Mouse (Mus musculus) MEL (cell line): Measurements from ENCODE around the gene Dydc2. TPM values are rescaled to one million over a fixed set of nuclear protein-coding genes. Genes with fewer than 3 reads are reported as not detected.

Experiments
- DNase-seq: peaks from one replicate; pipeline ENCODE4 v3.0.0; 2011; ENCODE audit warnings: low read depth, low spot score
- H3K27ac ChIP-seq: 2 replicates; pipeline ENCODE4 v1.5.1; 2012; ENCODE audit warnings: low read depth, mild to moderate bottlenecking, control low read depth, low read length, moderate library complexity; ENCODE audit not compliant: control insufficient read depth
- H3K27me3 ChIP-seq, 2 experiments: fragments of 150-350 bp in 1 of 2; sonication (generic) in 1 of 2; 2 replicates each; pipeline ENCODE4 v1.6.1; 2012; ENCODE audit warnings: low read length in 2 of 2, mild to moderate bottlenecking in 2 of 2, improper control_type of control experiment in 1 of 2, moderate library complexity in 1 of 2; ENCODE audit not compliant: insufficient read depth in 2 of 2, control insufficient read depth in 1 of 2
- H3K36me3 ChIP-seq, 2 experiments: 2 replicates each; pipeline ENCODE4 v1.6.1; 2012 to 2014; ENCODE audit warnings: low read length in 2 of 2, improper control_type of control experiment in 1 of 2, inconsistent platforms in 1 of 2, mild to moderate bottlenecking in 1 of 2; ENCODE audit not compliant: insufficient read depth in 2 of 2, control insufficient read depth in 1 of 2
- H3K4me1 ChIP-seq, 2 experiments: fragments of 150-350 bp in 1 of 2; sonication (generic) in 1 of 2; 2 replicates each; pipeline ENCODE4 v1.6.1; 2012; ENCODE audit warnings: low read length in 2 of 2, improper control_type of control experiment in 1 of 2, mild to moderate bottlenecking in 1 of 2; ENCODE audit not compliant: insufficient read depth in 2 of 2, control insufficient read depth in 1 of 2
- H3K4me3 ChIP-seq, 2 experiments: fragments of 150-350 bp in 1 of 2; sonication (generic) in 1 of 2; 2 replicates each; pipeline ENCODE4 v1.5.1; 2012; ENCODE audit warnings: low read depth in 2 of 2, low read length in 2 of 2, mild to moderate bottlenecking in 2 of 2, moderate library complexity in 2 of 2, control low read depth in 1 of 2, improper control_type of control experiment in 1 of 2; ENCODE audit not compliant: control insufficient read depth in 1 of 2, insufficient read depth in 1 of 2
- H3K79me2 ChIP-seq: 2 replicates; pipeline ENCODE4 v1.6.1; 2012; ENCODE audit warnings: mild to moderate bottlenecking, low read length, moderate library complexity; ENCODE audit not compliant: control insufficient read depth, poor library complexity, insufficient read depth
- H3K9ac ChIP-seq: 2 replicates; pipeline ENCODE4 v1.6.1; 2012; ENCODE audit warnings: low read depth, mild to moderate bottlenecking, control low read depth, low read length, moderate library complexity; ENCODE audit not compliant: control insufficient read depth, poor library complexity, severe bottlenecking
- H3K9me3 ChIP-seq: fragments of 150-350 bp; sonication (generic); replicated peaks from 2 replicates; pipeline ENCODE4 v1.6.1; 2012; ENCODE audit warnings: mild to moderate bottlenecking, low read length, improper control_type of control experiment, moderate library complexity; ENCODE audit not compliant: insufficient read depth
- BHLHE40 ChIP-seq: IDR thresholded peaks from 2 replicates; pipeline ENCODE4 v1.6.1; 2012; ENCODE audit warnings: low read depth, mild to moderate bottlenecking, inconsistent platforms, low read length, improper control_type of control experiment, borderline replicate concordance
- CHD1 ChIP-seq: IDR thresholded peaks from 2 replicates; pipeline ENCODE4 v1.6.1; 2012; ENCODE audit warnings: low read depth, mild to moderate bottlenecking, inconsistent platforms, low read length, improper control_type of control experiment
- CHD2 ChIP-seq: IDR thresholded peaks from 2 replicates; pipeline ENCODE4 v1.6.1; 2011; ENCODE audit warnings: low read length, improper control_type of control experiment
- EP300 ChIP-seq, 2 experiments: IDR thresholded peaks; 2 replicates each; pipeline ENCODE4 v1.6.1; 2011; ENCODE audit warnings: improper control_type of control experiment in 2 of 2, low read length in 2 of 2, low read depth in 1 of 2, mild to moderate bottlenecking in 1 of 2
- ETS1 ChIP-seq: IDR thresholded peaks from 2 replicates; pipeline ENCODE4 v1.6.1; 2012; ENCODE audit warnings: low read depth, mild to moderate bottlenecking, inconsistent platforms, low read length, improper control_type of control experiment, moderate library complexity
- GATA1 ChIP-seq: IDR thresholded peaks from 2 replicates; pipeline ENCODE4 v1.6.1; 2011; ENCODE audit warnings: low read depth, low read length, improper control_type of control experiment
- HCFC1 ChIP-seq: IDR thresholded peaks from 2 replicates; pipeline ENCODE4 v1.6.1; 2012; ENCODE audit warnings: low read depth, mild to moderate bottlenecking, inconsistent platforms, low read length, improper control_type of control experiment, moderate library complexity
- MAX ChIP-seq: IDR thresholded peaks from 2 replicates; pipeline ENCODE4 v1.6.1; 2011; ENCODE audit warnings: low read length, improper control_type of control experiment
- MXI1 ChIP-seq: IDR thresholded peaks from 2 replicates; pipeline ENCODE4 v1.6.1; 2011; ENCODE audit warnings: mild to moderate bottlenecking, low read depth, low read length, improper control_type of control experiment
- MYC ChIP-seq: IDR thresholded peaks from 2 replicates; pipeline ENCODE4 v1.6.1; 2011; ENCODE audit warnings: low read depth, mild to moderate bottlenecking, low read length, improper control_type of control experiment, moderate library complexity
- NRF1 ChIP-seq: IDR thresholded peaks from 2 replicates; pipeline ENCODE4 v1.6.1; 2014; ENCODE audit warnings: low read depth, mild to moderate bottlenecking, inconsistent platforms, low read length, improper control_type of control experiment, moderate library complexity; ENCODE audit not compliant: poor library complexity, insufficient read depth, severe bottlenecking
- POLR2A ChIP-seq, 2 experiments: IDR thresholded peaks; 2 replicates each; pipeline ENCODE4 v1.6.1; 2011 to 2012; ENCODE audit warnings: low read length in 2 of 2, mild to moderate bottlenecking in 2 of 2, control low read depth in 1 of 2, improper control_type of control experiment in 1 of 2, low read depth in 1 of 2, moderate library complexity in 1 of 2; ENCODE audit not compliant: control insufficient read depth in 1 of 2, insufficient read depth in 1 of 2, poor library complexity in 1 of 2
- POLR2AphosphoS2 ChIP-seq: IDR thresholded peaks from 2 replicates; pipeline ENCODE4 v1.6.1; 2011; ENCODE audit warnings: low read length, improper control_type of control experiment
- RAD21 ChIP-seq: IDR thresholded peaks from 2 replicates; pipeline ENCODE4 v1.6.1; 2011; ENCODE audit warnings: mild to moderate bottlenecking, low read depth, low read length, improper control_type of control experiment
- RCOR1 ChIP-seq: IDR thresholded peaks from 2 replicates; pipeline ENCODE4 v1.6.1; 2012; ENCODE audit warnings: low read depth, mild to moderate bottlenecking, inconsistent platforms, low read length, improper control_type of control experiment
- SIN3A ChIP-seq: IDR thresholded peaks from 2 replicates; pipeline ENCODE4 v1.6.1; 2012; ENCODE audit warnings: low read length, improper control_type of control experiment, inconsistent platforms
- TAL1 ChIP-seq: IDR thresholded peaks from 2 replicates; pipeline ENCODE4 v1.6.1; 2012; ENCODE audit warnings: mild to moderate bottlenecking, inconsistent platforms, low read length, moderate library complexity, mixed read lengths
- TBP ChIP-seq: IDR thresholded peaks from 2 replicates; pipeline ENCODE4 v1.8.0; 2011; ENCODE audit warnings: low read depth, low read length, improper control_type of control experiment
- TCF12 ChIP-seq: IDR thresholded peaks from 2 replicates; pipeline ENCODE4 v1.6.1; 2014; ENCODE audit warnings: low read depth, mild to moderate bottlenecking, inconsistent platforms, low read length, improper control_type of control experiment, moderate library complexity
- UBTF ChIP-seq: IDR thresholded peaks from 2 replicates; pipeline ENCODE4 v1.6.1; 2012; ENCODE audit warnings: low read depth, mild to moderate bottlenecking, inconsistent platforms, low read length, improper control_type of control experiment, moderate library complexity, borderline replicate concordance; ENCODE audit not compliant: insufficient read depth
- USF1 ChIP-seq: IDR thresholded peaks from 2 replicates; pipeline ENCODE4 v1.6.1; 2014; ENCODE audit warnings: low read depth, mild to moderate bottlenecking, inconsistent platforms, low read length, improper control_type of control experiment, moderate library complexity
- USF2 ChIP-seq, 2 experiments: IDR thresholded peaks; 2 replicates each; pipeline ENCODE4 v1.6.1; 2011 to 2012; ENCODE audit warnings: improper control_type of control experiment in 2 of 2, low read length in 2 of 2, borderline replicate concordance in 1 of 2, inconsistent platforms in 1 of 2, low read depth in 1 of 2, mild to moderate bottlenecking in 1 of 2; ENCODE audit not compliant: insufficient read depth in 1 of 2
- ZMIZ1 ChIP-seq: IDR thresholded peaks from 2 replicates; pipeline ENCODE4 v1.6.1; 2012; ENCODE audit warnings: low read depth, mild to moderate bottlenecking, inconsistent platforms, low read length, improper control_type of control experiment, moderate library complexity
- polyA plus RNA-seq, 2 experiments: library from polyadenylated mRNA; stranded (reverse) in 1 of 2; unstranded in 1 of 2; fragments of >175 nt in 1 of 2; fragments of >200 nt in 1 of 2; gene quantifications; 2 replicates each; pipeline versions ENCODE4 v1.2.1 to v1.2.4; 2012; ENCODE audit warnings: low replicate concordance in 2 of 2, low read depth in 1 of 2; ENCODE audit not compliant: insufficient read length in 2 of 2, insufficient read depth in 1 of 2, missing spikeins in 1 of 2
- total RNA-seq: library from RNA; depleted of rRNA; stranded (reverse); fragments of 300-350 nt; gene quantifications from 2 replicates; pipeline ENCODE4 v1.2.3, GENCODE M21; 2012

The Dydc2 gene
- total and polyA plus RNA-seq, 3 experiments, result not detected

DNA sequence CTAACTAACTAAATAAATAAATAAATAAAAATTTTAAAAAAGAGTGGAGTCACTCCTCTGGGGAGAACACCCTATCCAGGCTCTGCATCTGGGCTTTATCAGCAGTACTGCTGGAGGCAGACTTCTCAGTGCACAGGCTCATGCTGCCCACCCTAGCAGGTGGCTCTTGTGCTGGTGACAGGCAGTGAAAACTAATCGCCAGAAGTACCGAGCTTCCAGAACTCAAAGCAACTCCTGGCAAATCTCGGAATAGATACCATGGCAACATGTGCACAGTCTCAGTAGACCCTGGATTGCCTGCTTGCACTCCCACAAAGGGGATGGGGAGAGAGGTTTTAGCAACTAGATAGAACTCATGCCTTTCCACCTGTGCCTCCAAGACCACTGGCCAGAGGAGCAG lies 62.1 kb downstream of the Dydc2 start:
- H3K36me3 ChIP-seq, result peaks cover 0 to 26% of the 10 kb centered on the region in 2 experiments; a peak in 2 of 4 replicates
- H3K9me3 ChIP-seq, result no peaks in the 10 kb centered on the region
- no peaks in the 10 kb centered on the region for H3K79me2 ChIP-seq
- H3K4me1 ChIP-seq, result peaks cover 19 to 29% of the 10 kb centered on the region in 2 experiments
- H3K9ac ChIP-seq, result no peak overlapping the region
- H3K4me3 ChIP-seq, result no peak overlapping the region
- peak; percentile 52 for DNase-seq
- TF ChIP-seq GATA1, result peak; percentile 61
- peak; percentile 37 to 71; a peak in 3 of 4 replicates for TF ChIP-seq EP300 (IDR thresholded peaks at IDR 0.05; ENCODE audit: low read depth in 1 of 2, low read length in 2 of 2)
- TF ChIP-seq HCFC1, result no peak
- TF ChIP-seq BHLHE40, result no peak; the same call in 1 of the 2 replicates
- no peak for TF ChIP-seq MYC
- no peak for TF ChIP-seq CHD1
- peak; percentile 59 for TF ChIP-seq TAL1
- TF ChIP-seq TCF12, result peak; percentile 87
- TF ChIP-seq MXI1, result no peak
- no peak for TF ChIP-seq ZMIZ1
- no peak for TF ChIP-seq POLR2AphosphoS2
- no peak for TF ChIP-seq NRF1
- 0 out of 2 replicates have a peak, but pooled peaks have one; percentile 24 for TF ChIP-seq RCOR1
- no peak for TF ChIP-seq RAD21
- TF ChIP-seq ETS1, result peak; percentile 63
- TF ChIP-seq MAX, result no peak
- no peak for TF ChIP-seq USF1
- TF ChIP-seq CHD2, result no peak
- no peak for TF ChIP-seq UBTF
- peak; percentile 35; the same call in 1 of the 2 replicates for TF ChIP-seq SIN3A
- TF ChIP-seq USF2 (IDR thresholded peaks at IDR 0.05; ENCODE audit: borderline replicate concordance in 1 of 2, insufficient read depth in 1 of 2, low read depth in 1 of 2, low read length in 2 of 2), result no peak
- H3K27me3 ChIP-seq, result no peaks in the 10 kb centered on the region
- no peak overlapping the region for H3K27ac ChIP-seq

DNA sequence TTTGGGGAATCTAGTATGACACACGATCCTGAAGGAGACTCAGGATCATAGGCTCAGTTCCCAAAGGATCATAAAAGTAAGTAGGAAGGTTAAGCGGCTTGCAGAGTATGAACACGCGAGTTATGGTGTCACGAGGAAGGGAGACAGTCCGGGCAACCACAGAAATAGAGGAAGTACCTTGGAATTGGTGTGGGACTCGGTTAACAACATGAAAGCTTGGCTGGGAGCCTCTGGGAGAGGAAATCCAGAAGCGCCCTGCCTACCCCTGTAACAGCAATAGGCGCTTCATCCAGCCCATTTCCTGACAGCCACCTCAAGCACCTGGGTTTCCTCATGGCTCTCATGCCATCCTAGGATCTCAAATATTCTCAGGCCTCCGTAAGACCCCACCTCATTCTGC lies 62.7 kb downstream of the Dydc2 start:
- Histone ChIP-seq H3K27ac (no peak overlapping the region), H3K79me2 (no peaks in the 10 kb centered on the region)

More for the DNA sequence above, 62.7 kb downstream of the Dydc2 start:
- Histone ChIP-seq H3K27me3 (no peaks in the 10 kb centered on the region), H3K4me1 (peaks cover 19 to 29% of the 10 kb centered on the region in 2 experiments), H3K9me3 (no peaks in the 10 kb centered on the region), H3K9ac (no peak overlapping the region), H3K36me3 (peaks cover 0 to 26% of the 10 kb centered on the region in 2 experiments; a peak in 2 of 4 replicates), H3K4me3 (no peak overlapping the region)
- TF ChIP-seq POLR2A (IDR thresholded peaks at IDR 0.05; ENCODE audit: control insufficient read depth in 1 of 2, insufficient read depth in 1 of 2, low read depth in 1 of 2, low read length in 2 of 2, poor library complexity in 1 of 2) (no peak), TBP (no peak), ETS1 (no peak)
- DNase-seq, result peak; percentile 44
